ENCODE assay signal across 11 mouse cellular contexts in the genomic region with DNA sequence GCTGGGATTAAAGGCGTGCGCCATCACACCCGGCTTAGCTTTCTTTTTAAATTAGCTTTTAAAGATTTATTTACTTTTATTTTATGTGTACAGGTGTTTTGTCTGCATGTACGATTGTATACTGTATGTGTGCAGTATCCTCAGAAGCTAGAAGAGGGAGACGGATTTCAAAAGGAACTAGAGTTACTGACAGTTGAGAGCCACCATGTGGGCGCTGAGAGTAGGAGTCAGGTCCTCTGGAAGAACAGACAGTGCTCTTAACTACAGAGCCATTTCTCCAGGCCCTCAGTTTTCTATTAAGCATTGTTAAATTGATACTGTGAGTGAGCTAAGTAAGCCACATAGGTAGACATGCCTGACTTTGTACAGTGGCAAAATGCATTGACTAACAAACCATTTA.
"Had no signal": no experiment of that assay in that cellular context is flagged by ENCODE, and none has a peak within 500 bp of the region (broad histone marks: within the 10 kb centered on the region; RNA-seq: fewer than 3 reads in every experiment).

No protein-coding gene starts in this region.

- H3K4me2 ChIP-seq: kidney, embryonic 15.5 days; limb, embryonic 13.5 days; midbrain, embryonic 13.5 days; neural tube, embryonic 12.5 days had no signal

- H3K4me3 ChIP-seq: kidney, embryonic 15.5 days; limb, embryonic 13.5 days; midbrain, embryonic 13.5 days; neural tube, embryonic 12.5 days had no signal

- H3K27me3 ChIP-seq: kidney, embryonic 15.5 days; midbrain, embryonic 13.5 days; neural tube, embryonic 12.5 days had no signal

- H3K9ac ChIP-seq: kidney, embryonic 15.5 days; limb, embryonic 13.5 days; liver, embryonic 14.5 days; midbrain, embryonic 13.5 days; neural tube, embryonic 12.5 days had no signal

- H3K36me3 ChIP-seq: kidney, embryonic 15.5 days; limb, embryonic 13.5 days; midbrain, embryonic 13.5 days; neural tube, embryonic 12.5 days had no signal

- H3K9me3 ChIP-seq: kidney, embryonic 15.5 days; limb, embryonic 13.5 days; midbrain, embryonic 13.5 days; neural tube, embryonic 12.5 days had no signal

- ATAC-seq: midbrain, embryonic 13.5 days had no signal

- H3K27ac ChIP-seq: kidney, embryonic 15.5 days; limb, embryonic 13.5 days; liver, embryonic 14.5 days; midbrain, embryonic 13.5 days; neural tube, embryonic 12.5 days had no signal

- DNase-seq: kidney, postnatal 25 days; layer of hippocampus, adult 9-11 months; left cerebral cortex, postnatal 4 days; lung, adult 18-20 months; thymus, adult 2 months; thymus, postnatal 25 days had no signal
